Comparison of ENCODE assay signal across 25 mouse cellular contexts in genomic region chr3:102182601-102183000, GRCm38 (mm10). TPM values are rescaled to one million over a fixed set of nuclear protein-coding genes. Genes with fewer than 3 reads are reported as not detected.
DNase-seq lines count a peak whose midpoint lies in the region; TF ChIP-seq lines count a peak whose summit lies in the region.
"Had no signal": no experiment of that assay in that cellular context is flagged by ENCODE, and none has a peak within 500 bp of the region (broad histone marks: within the 10 kb centered on the region; RNA-seq: fewer than 3 reads in every experiment).

No protein-coding gene starts in this region.

- H3K36me3 ChIP-seq in kidney, adult 2 months (ENCODE audit: control insufficient read depth, insufficient read depth, low read length), result peaks cover 1% of the 10 kb centered on the region; the same call in 1 of the 2 replicates
- H3K36me3 ChIP-seq: G1E had no signal

- TF ChIP-seq POLR2A in kidney, adult 2 months (IDR thresholded peaks at IDR 0.05; ENCODE audit: low read depth, low read length), result no peak

- H3K27ac ChIP-seq in kidney, adult 2 months (ENCODE audit: insufficient read depth, low read depth, low read length), result no peak overlapping the region

- H3K27me3 ChIP-seq in kidney, adult 2 months (replicated peaks; ENCODE audit: control insufficient read depth, insufficient read depth, low read length), result no peaks in the 10 kb centered on the region
- H3K27me3 ChIP-seq: CH12.LX, Patski had no signal

- H3K4me1 ChIP-seq in kidney, adult 2 months (ENCODE audit: control insufficient read depth, insufficient read depth, low read length), result no peaks in the 10 kb centered on the region

- DNase-seq in adrenal gland, adult 2 months, result peak; percentile 43
- DNase-seq in adrenal gland, adult 18-20 months (ENCODE audit: low spot score in 2 of 2), result no peak
- DNase-seq in 3T3-L1 (ENCODE audit: low read depth, low spot score), result peak; percentile 72
- DNase-seq in 416B (ENCODE audit: low read depth), result peak; percentile 1
- DNase-seq in NIH3T3 (ENCODE audit: low read depth), result peak; percentile 46
- no peak for DNase-seq in spleen, postnatal 10 days (ENCODE audit: low spot score in 2 of 2)
- no peak for DNase-seq in liver
- DNase-seq in kidney, adult 2 months, result no peak
- DNase-seq: adrenal gland, adult 8-10 months; adrenal gland, postnatal 10 days; adrenal gland, postnatal 14 days; adrenal gland, postnatal 25 days; adrenal gland, postnatal 36 days; B cell, adult 2 months; cerebellum, adult 11 months; cerebellum, adult 11-12 months; cerebellum, adult 18-20 months; cerebellum, adult 2 months; cerebellum, adult 8-10 months; cerebellum, adult 9-10 months; cerebellum, adult 9-11 months had no signal

- no peak overlapping the region for H3K4me3 ChIP-seq in kidney, adult 2 months (ENCODE audit: insufficient read depth, low read depth, low read length)

- WGBS in kidney, adult 2 months, result 89% methylated on average over 2 of the region's 2 CpGs

- no peak for TF ChIP-seq CTCF in kidney, adult 2 months (conservative IDR thresholded peaks at IDR 0.05; ENCODE audit: insufficient read depth, insufficient read length, low read depth, low read length)

RNA-seq across cellular contexts. Expression of gene Vangl1, which starts 21.9 kb away (rescaled TPM):
- total RNA-seq in adrenal gland, adult 2 months (2021), result 10 to 100 TPM; 33.2 to 33.4 TPM
- polyA plus RNA-seq in adrenal gland, adult 2 months (2012; rRNA removed), result 19.4 and 27.3 TPM in 2 replicates
- total RNA-seq in adrenal gland, adult 18-20 months (2021), result 10 to 100 TPM; 20.7 to 28.0 TPM
- polyA plus RNA-seq in kidney, adult 2 months (2012; rRNA removed), result 31.1 and 34.6 TPM in 2 replicates
- total RNA-seq: CH12.LX had no signal
- polyA plus RNA-seq: activated CD4-positive, CD25-positive, alpha-beta regulatory T cell, adult 4 months had no signal

Comparison
In these comparisons a context has a peak if more than half of its experiments do, and no peak if none do; other contexts are left out.
1. DNase-seq: peak in adrenal gland, adult 2 months (single experiment), 3T3-L1 (single experiment), 416B (single experiment) and NIH3T3 (single experiment); none in adrenal gland, adult 18-20 months (0 of 2), spleen, postnatal 10 days (0 of 2), liver (single experiment) and kidney, adult 2 months (single experiment).